Mouse (Mus musculus) right cerebral cortex, postnatal 10 days (tissue): ENCODE measurements around the gene Lrrfip1.

Source experiments
- DNase-seq, 2 experiments: peaks; one replicate each; pipeline ENCODE4 v3.0.0; 2021; ENCODE audit warnings: low spot score in 2 of 2

Lrrfip1 gene

GRCm38 (mm10) chr1:91085009-91085408 lies 86.5 kb downstream of the Lrrfip1 start:
- DNase-seq = no peak

- DNase-seq = no peak
These were observed 87.1 kb downstream of the Lrrfip1 start for GRCm38 (mm10) chr1:91085686-91086085.

GRCm38 (mm10) chr1:91086325-91086724 lies 87.8 kb downstream of the Lrrfip1 start:
- peak in 1 of 2 experiments; percentile 70 for DNase-seq

DNA sequence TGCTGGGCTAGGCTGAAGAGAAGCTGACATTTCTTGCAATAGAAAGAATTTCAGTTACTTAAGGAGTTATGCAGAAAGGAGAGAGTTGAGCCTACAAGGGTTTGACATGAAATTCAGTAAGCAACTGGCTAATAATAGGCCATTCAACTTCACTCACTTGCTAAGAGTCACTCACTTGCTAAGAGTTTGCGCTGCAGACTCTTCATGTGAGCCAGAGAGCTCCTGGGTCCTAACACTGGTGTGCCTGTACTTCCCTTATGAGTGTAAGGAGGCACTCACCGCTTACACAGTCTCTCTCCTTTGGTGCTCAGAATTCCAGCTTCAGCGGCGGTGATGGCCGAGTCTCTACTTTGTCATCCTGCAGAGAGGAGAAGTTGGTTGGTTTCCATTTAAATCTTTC lies 88.2 kb downstream of the Lrrfip1 start:
- DNase-seq = no peak

GRCm38 (mm10) chr1:91088027-91088426 lies 89.5 kb downstream of the Lrrfip1 start:
- no peak for DNase-seq

- DNase-seq = no peak
These were observed 90.4 kb downstream of the Lrrfip1 start for GRCm38 (mm10) chr1:91088941-91089340.

DNA sequence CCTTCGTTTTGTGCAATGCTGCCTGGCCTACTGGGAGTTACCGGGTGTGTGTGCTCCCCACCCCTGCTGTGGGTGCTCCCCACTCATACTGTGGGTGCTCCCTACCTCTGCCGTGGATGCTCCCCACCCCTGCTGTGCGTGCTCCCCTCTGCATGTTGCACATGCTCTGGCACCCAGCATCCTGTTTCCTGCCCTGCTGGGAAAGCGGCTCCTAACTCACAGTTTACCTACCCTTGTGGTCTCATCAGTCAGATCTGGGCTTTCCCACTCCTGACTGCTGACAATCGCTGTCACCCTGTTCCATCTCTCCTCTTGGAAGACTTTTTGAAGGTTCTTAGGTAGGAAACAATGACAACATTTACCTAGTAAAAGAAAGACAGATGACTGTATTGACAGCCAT lies 91.9 kb downstream of the Lrrfip1 start:
- DNase-seq = no peak

- no peak for DNase-seq
These were observed 93.9 kb downstream of the Lrrfip1 start for GRCm38 (mm10) chr1:91092451-91092850.

GRCm38 (mm10) chr1:91093296-91093695 lies 94.8 kb downstream of the Lrrfip1 start:
- no peak for DNase-seq

GRCm38 (mm10) chr1:91094001-91094400 lies 95.5 kb downstream of the Lrrfip1 start:
- no peak for DNase-seq

- DNase-seq = no peak
These were observed 96.7 kb downstream of the Lrrfip1 start for GRCm38 (mm10) chr1:91095258-91095657.

DNA sequence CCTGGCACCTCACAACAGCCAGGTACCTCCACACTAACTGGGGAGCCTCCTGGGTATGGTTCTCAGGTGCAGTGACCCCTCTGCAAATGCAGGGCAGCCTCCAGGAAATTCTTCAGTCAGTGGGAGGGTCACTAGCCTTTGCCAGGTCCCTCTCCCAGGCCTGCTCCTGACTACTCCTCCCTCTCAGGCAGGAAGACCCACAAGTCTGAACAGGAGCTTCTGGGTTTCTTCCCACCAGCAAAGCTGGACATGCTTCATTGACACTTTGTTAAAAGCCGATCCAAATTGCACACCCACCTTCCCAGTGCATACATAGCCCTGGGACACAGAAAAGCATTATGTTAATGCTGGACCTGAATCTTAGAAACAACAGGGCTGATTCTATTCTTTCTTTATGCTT lies 97.3 kb downstream of the Lrrfip1 start:
- no peak for DNase-seq

- DNase-seq = no peak
These were observed 98.0 kb downstream of the Lrrfip1 start for GRCm38 (mm10) chr1:91096490-91096889.

DNA sequence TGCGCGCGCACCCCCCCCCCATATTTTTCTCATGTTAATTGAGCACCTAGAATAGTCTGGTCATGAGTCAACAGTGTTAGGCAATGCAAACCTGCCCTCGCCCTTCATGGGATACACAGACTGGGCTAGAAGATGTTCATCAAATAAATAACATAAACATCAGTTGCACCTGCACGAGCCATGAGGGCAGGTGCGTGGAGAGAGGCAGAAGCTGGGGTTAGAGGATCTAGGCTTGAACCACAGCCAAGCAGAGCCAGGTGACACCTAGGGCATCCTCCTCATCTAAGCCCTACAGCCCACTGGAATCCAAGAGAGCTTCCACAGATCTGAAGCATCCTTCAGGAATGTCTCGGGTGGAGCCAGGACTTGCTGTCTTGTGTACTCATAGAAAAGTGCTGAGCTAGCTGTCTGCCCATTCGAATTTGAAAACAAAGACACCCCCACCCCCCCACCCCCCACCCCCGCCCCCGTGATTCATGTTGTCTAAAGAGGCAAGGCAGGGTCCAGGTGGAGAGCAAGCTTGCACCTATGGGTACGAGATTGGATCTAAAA lies 98.8 kb downstream of the Lrrfip1 start:
- no peak for DNase-seq

- peak; percentile 52 to 71 for DNase-seq
These were observed 100.3 kb downstream of the Lrrfip1 start for GRCm38 (mm10) chr1:91098887-91099286.

GRCm38 (mm10) chr1:91101709-91102440 lies 103.3 kb downstream of the Lrrfip1 start:
- DNase-seq = no peak

DNA sequence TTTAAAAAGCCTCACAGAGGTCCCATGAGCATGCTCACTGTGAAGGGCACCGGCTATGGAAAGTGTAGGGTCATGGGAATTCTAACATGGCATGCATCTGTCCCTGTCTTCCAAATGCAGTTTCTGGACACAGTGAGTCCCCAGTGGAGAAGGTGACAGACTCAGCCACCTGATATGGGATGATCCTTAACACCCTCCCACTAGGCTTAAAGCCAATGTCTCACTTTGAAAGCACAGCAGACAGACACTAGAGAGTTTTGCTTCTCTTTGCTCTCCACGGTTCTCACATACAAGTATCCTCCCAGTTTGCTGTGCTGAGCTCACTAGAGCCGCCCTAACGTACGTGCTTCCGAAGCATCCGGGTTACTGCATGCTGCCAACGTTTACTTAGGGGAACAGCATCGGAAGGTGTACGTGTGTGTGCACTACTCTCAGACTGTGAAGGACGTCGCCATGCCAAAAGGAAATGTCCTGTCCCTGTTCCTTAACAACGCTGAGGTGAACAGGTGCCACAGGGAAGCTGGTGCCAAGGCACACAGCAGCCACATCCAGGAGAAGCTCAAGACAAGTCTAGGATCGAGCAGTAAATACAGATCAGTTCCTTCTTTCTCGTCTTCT lies 104.9 kb downstream of the Lrrfip1 start:
- no peak for DNase-seq

DNA sequence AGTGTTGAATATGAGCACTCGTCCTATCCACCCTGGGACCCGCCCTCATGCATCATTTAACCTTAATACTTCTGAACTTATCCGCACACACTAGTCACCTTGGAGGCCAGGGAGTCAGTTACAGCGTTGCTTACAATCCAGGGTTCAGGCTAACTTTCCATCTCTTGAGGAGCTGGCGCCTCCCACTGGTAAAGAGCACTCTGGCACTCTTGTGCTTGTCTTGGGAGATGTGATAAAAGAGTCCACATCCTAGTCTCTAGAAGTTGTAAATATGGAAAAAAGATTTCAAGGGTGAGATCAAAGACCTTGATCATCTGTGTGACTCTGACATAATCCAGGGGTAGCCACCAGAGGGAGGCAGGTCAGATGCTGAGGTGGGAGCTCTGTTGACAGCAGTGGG lies 109.0 kb downstream of the Lrrfip1 start:
- no peak for DNase-seq

- peak in 1 of 2 experiments; percentile 4 for DNase-seq
These were observed 110.8 kb downstream of the Lrrfip1 start for GRCm38 (mm10) chr1:91109302-91109701.

DNA sequence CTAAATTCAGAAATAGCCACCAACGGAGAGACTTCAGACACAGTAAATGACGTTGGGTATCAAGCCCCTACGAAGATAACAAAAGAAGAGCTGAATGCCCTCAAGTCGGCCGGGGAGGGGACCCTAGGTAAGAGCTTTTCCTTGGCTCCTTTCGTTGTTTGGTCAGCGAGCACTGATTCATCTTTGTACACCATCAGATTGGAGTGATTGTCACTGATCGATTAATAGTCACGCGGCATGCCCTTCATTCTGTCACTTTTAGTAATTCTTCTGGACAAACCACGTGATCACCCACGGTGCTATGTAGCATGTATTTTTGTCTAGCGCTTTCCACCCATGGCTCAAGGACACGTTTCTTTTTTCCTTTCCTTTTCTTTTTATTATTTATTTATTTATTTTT lies 113.6 kb downstream of the Lrrfip1 start:
- DNase-seq = peak in 1 of 2 experiments; percentile 10

DNA sequence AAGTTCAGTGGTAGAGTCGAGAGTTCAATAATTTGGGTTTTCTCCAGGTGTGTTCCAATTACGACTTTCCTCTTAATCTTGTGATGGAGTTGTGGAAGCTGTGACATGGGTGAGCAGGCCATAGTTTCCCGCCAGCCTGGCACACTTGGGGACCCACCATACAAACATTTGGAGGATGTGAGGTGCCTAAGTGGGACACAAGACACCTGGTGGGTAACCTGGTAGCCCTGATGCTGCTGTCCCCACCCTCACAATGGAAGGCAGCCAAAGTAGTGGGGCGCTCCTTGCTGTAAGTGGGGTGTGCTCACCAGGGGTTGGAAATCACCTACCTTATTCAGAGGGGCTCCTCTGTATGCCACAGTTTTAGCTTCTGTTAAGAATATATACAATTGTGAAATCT lies 114.1 kb downstream of the Lrrfip1 start:
- DNase-seq = peak in 1 of 2 experiments; percentile 11

- peak in 1 of 2 experiments; percentile 18 for DNase-seq
These were observed 123.6 kb downstream of the Lrrfip1 start for GRCm38 (mm10) chr1:91122121-91122520.

DNA sequence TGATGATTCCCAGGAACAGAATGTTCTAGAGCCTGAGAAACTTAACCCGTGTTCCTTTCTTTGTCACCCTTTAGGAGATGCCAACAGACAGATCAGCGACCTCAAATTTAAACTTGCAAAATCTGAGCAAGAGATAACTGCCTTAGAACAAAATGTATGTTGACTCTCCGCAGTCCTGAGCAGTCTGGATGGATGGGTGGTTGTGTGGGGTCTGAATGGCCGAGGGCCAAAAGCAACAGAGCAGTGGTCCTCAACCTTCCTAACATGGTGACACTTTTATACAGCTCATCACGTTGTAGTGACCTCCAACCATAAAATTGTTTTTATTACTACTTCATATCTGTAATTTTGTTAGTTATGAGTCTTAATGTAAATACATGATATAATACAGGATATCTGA lies 124.5 kb downstream of the Lrrfip1 start:
- DNase-seq = peak in 1 of 2 experiments; percentile 4
